Mouse (Mus musculus): ENCODE data around the gene Ptprk. TPM values are rescaled to one million over a fixed set of nuclear protein-coding genes. Genes with fewer than 3 reads are reported as not detected.

The Ptprk gene
- polyA plus RNA-seq, 1 experiment from 2014 or later = 29.6 TPM

- no peaks in the 10 kb centered on the region for H3K9me3 ChIP-seq (ENCODE audit: control insufficient read depth, low read length)
- H3K27me3 ChIP-seq (ENCODE audit: control insufficient read depth, insufficient read depth, low read length) = no peaks in the 10 kb centered on the region
- 71% methylated on average over 3 of the region's 4 CpGs for WGBS
- no peaks in the 10 kb centered on the region for H3K4me1 ChIP-seq (replicated peaks; ENCODE audit: control insufficient read depth, insufficient read depth, low read length)
- ATAC-seq (ENCODE audit: low FRiP score) = no peak
- H3K9ac ChIP-seq (ENCODE audit: low read depth, low read length) = no peak overlapping the region
- no peak overlapping the region for H3K4me2 ChIP-seq (replicated peaks; ENCODE audit: low read depth, low read length)
- H3K4me3 ChIP-seq (ENCODE audit: low read depth, low read length) = no peak overlapping the region
- no peak for DNase-seq (ENCODE audit: low spot score)
- H3K27ac ChIP-seq (ENCODE audit: low read depth, low read length) = no peak overlapping the region
- no peaks in the 10 kb centered on the region for H3K36me3 ChIP-seq (ENCODE audit: control insufficient read depth, insufficient read depth, low read length)
Measured at GRCm38 (mm10) chr10:28593566-28594292, 519.1 kb downstream of the Ptprk start.

GRCm38 (mm10) chr10:28596897-28597296 is 522.3 kb downstream of the Ptprk start:
- ATAC-seq (ENCODE audit: low FRiP score) = no peak

GRCm38 (mm10) chr10:28609136-28609535 is 534.5 kb downstream of the Ptprk start:
- Histone ChIP-seq H3K27me3 (ENCODE audit: control insufficient read depth, insufficient read depth, low read length) (no peaks in the 10 kb centered on the region), H3K36me3 (ENCODE audit: control insufficient read depth, insufficient read depth, low read length) (no peaks in the 10 kb centered on the region), H3K4me2 (replicated peaks; ENCODE audit: low read depth, low read length) (no peak overlapping the region), H3K4me3 (ENCODE audit: low read depth, low read length) (no peak overlapping the region), H3K9me3 (ENCODE audit: control insufficient read depth, low read length) (no peaks in the 10 kb centered on the region), H3K27ac (ENCODE audit: low read depth, low read length) (no peak overlapping the region), H3K9ac (ENCODE audit: low read depth, low read length) (no peak overlapping the region), H3K4me1 (replicated peaks; ENCODE audit: control insufficient read depth, insufficient read depth, low read length) (no peaks in the 10 kb centered on the region)
- 86% methylated on average over 3 of the region's 3 CpGs for WGBS
- DNase-seq (ENCODE audit: low spot score) = no peak
- ATAC-seq (ENCODE audit: low FRiP score) = no peak

More at GRCm38 (mm10) chr10:28596897-28597296, 522.3 kb downstream of the Ptprk start:
- H3K27me3 ChIP-seq (ENCODE audit: control insufficient read depth, insufficient read depth, low read length) = no peaks in the 10 kb centered on the region
- H3K4me1 ChIP-seq (replicated peaks; ENCODE audit: control insufficient read depth, insufficient read depth, low read length) = no peaks in the 10 kb centered on the region
- H3K36me3 ChIP-seq (ENCODE audit: control insufficient read depth, insufficient read depth, low read length) = no peaks in the 10 kb centered on the region
- no peak for DNase-seq (ENCODE audit: low spot score)
- 97% methylated on average over 3 of the region's 3 CpGs for WGBS
- H3K4me2 ChIP-seq (replicated peaks; ENCODE audit: low read depth, low read length) = no peak overlapping the region
- no peak overlapping the region for H3K9ac ChIP-seq (ENCODE audit: low read depth, low read length)
- H3K27ac ChIP-seq (ENCODE audit: low read depth, low read length) = no peak overlapping the region
- H3K4me3 ChIP-seq (ENCODE audit: low read depth, low read length) = no peak overlapping the region
- no peaks in the 10 kb centered on the region for H3K9me3 ChIP-seq (ENCODE audit: control insufficient read depth, low read length)

GRCm38 (mm10) chr10:28614396-28614795 is 539.8 kb downstream of the Ptprk start:
- H3K27ac ChIP-seq (ENCODE audit: low read depth, low read length) = no peak overlapping the region
- 92% methylated on average over 2 of the region's 2 CpGs for WGBS
- H3K36me3 ChIP-seq (ENCODE audit: control insufficient read depth, insufficient read depth, low read length) = no peaks in the 10 kb centered on the region
- no peak overlapping the region for H3K9ac ChIP-seq (ENCODE audit: low read depth, low read length)
- H3K4me1 ChIP-seq (replicated peaks; ENCODE audit: control insufficient read depth, insufficient read depth, low read length) = no peaks in the 10 kb centered on the region
- H3K27me3 ChIP-seq (ENCODE audit: control insufficient read depth, insufficient read depth, low read length) = no peaks in the 10 kb centered on the region
- H3K4me3 ChIP-seq (ENCODE audit: low read depth, low read length) = no peak overlapping the region
- no peak overlapping the region for H3K4me2 ChIP-seq (replicated peaks; ENCODE audit: low read depth, low read length)
- H3K9me3 ChIP-seq (ENCODE audit: control insufficient read depth, low read length) = no peaks in the 10 kb centered on the region
- ATAC-seq (ENCODE audit: low FRiP score) = no peak
- DNase-seq (ENCODE audit: low spot score) = no peak

DNA sequence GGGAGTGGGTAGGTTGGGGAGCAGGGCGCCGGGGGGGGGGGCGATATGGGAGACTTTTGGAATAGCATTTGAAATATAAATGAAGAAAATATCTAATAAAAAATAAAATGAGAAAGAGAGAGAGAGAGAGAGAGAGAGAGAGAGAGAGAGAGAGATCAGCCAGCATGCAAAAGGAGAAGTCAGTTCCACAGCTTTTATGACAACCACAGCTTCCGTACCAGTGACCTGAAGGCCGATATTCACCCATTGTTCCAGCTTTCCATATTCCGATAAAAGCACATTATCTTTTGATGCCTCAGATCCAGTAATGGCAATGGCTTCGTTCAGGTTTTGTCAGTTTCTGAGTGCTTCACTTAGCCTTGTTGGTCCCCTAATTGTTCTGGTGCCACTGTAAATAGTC is 542.6 kb downstream of the Ptprk start:
- no peaks in the 10 kb centered on the region for H3K36me3 ChIP-seq (ENCODE audit: control insufficient read depth, insufficient read depth, low read length)
- H3K4me2 ChIP-seq (replicated peaks; ENCODE audit: low read depth, low read length) = no peak overlapping the region
- H3K27ac ChIP-seq (ENCODE audit: low read depth, low read length) = no peak overlapping the region
- WGBS = 98% methylated on average over 7 of the region's 7 CpGs
- no peaks in the 10 kb centered on the region for H3K27me3 ChIP-seq (ENCODE audit: control insufficient read depth, insufficient read depth, low read length)
- DNase-seq (ENCODE audit: low spot score) (no peak), ATAC-seq (ENCODE audit: low FRiP score) (no peak)
- no peaks in the 10 kb centered on the region for H3K9me3 ChIP-seq (ENCODE audit: control insufficient read depth, low read length)
- no peaks in the 10 kb centered on the region for H3K4me1 ChIP-seq (replicated peaks; ENCODE audit: control insufficient read depth, insufficient read depth, low read length)
- no peak overlapping the region for H3K9ac ChIP-seq (ENCODE audit: low read depth, low read length)
- H3K4me3 ChIP-seq (ENCODE audit: low read depth, low read length) = no peak overlapping the region

GRCm38 (mm10) chr10:28618002-28618401 is 543.4 kb downstream of the Ptprk start:
- Histone ChIP-seq H3K9ac (ENCODE audit: low read depth, low read length) (no peak overlapping the region), H3K36me3 (ENCODE audit: control insufficient read depth, insufficient read depth, low read length) (no peaks in the 10 kb centered on the region), H3K4me3 (ENCODE audit: low read depth, low read length) (no peak overlapping the region), H3K9me3 (ENCODE audit: control insufficient read depth, low read length) (no peaks in the 10 kb centered on the region), H3K27ac (ENCODE audit: low read depth, low read length) (no peak overlapping the region), H3K4me1 (replicated peaks; ENCODE audit: control insufficient read depth, insufficient read depth, low read length) (no peaks in the 10 kb centered on the region), H3K27me3 (ENCODE audit: control insufficient read depth, insufficient read depth, low read length) (no peaks in the 10 kb centered on the region), H3K4me2 (replicated peaks; ENCODE audit: low read depth, low read length) (no peak overlapping the region)
- ATAC-seq (ENCODE audit: low FRiP score) = no peak
- no peak for DNase-seq (ENCODE audit: low spot score)
- 77% methylated on average over 2 of the region's 2 CpGs for WGBS

DNA sequence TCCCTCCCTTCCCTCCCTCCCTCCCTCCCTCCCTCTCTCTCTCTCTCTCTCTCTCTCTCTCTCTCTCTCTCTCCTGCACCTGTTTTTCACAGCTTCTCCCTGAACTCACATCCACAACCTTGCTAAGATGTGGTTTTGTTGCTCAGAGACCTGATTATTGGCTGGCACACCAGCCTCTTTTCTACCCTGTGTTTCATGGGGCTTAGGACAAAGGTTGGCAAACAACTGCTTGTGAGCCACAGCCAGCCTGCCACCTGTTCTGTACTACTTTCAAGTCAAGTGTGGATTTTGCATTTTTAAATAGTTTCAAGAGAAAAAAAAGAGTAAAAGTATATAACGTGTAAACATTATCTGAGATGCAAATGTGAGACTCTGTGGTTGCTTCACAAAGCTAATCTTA is 544.8 kb downstream of the Ptprk start:
- H3K36me3 ChIP-seq (ENCODE audit: control insufficient read depth, insufficient read depth, low read length) = no peaks in the 10 kb centered on the region
- no peaks in the 10 kb centered on the region for H3K27me3 ChIP-seq (ENCODE audit: control insufficient read depth, insufficient read depth, low read length)
- H3K4me1 ChIP-seq (replicated peaks; ENCODE audit: control insufficient read depth, insufficient read depth, low read length) = no peaks in the 10 kb centered on the region
- no peak for ATAC-seq (ENCODE audit: low FRiP score)
- H3K4me3 ChIP-seq (ENCODE audit: low read depth, low read length) = no peak overlapping the region
- no peak for DNase-seq (ENCODE audit: low spot score)
- no peak overlapping the region for H3K4me2 ChIP-seq (replicated peaks; ENCODE audit: low read depth, low read length)
- no peaks in the 10 kb centered on the region for H3K9me3 ChIP-seq (ENCODE audit: control insufficient read depth, low read length)
- no peak overlapping the region for H3K9ac ChIP-seq (ENCODE audit: low read depth, low read length)
- no peak overlapping the region for H3K27ac ChIP-seq (ENCODE audit: low read depth, low read length)
- WGBS = 84% methylated on average over 1 of the region's 1 CpGs

DNA sequence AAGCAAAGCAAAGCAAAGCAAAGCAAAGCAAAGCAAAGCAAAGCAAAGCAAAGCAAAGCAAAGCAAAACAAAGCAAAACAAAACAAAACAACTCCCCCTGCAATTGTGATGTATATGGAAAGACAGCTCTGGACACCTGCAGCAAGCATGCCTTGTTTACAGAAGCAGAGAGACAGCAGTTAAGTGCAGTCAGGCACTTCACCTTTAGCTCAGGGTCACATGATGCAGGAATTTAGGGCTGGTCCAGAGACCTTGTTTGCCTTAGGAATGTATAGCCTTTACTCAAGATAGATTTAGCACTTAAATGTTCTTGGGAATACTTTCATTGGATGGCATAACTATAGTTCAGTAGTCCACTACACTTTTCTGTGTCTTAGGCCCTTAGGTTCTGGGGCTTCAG is 561.5 kb downstream of the Ptprk start:
- ATAC-seq (ENCODE audit: low FRiP score) (no peak), DNase-seq (ENCODE audit: low spot score) (no peak)
- Histone ChIP-seq H3K9ac (ENCODE audit: low read depth, low read length) (no peak overlapping the region), H3K36me3 (ENCODE audit: control insufficient read depth, insufficient read depth, low read length) (no peaks in the 10 kb centered on the region), H3K9me3 (ENCODE audit: control insufficient read depth, low read length) (no peaks in the 10 kb centered on the region), H3K27me3 (ENCODE audit: control insufficient read depth, insufficient read depth, low read length) (no peaks in the 10 kb centered on the region), H3K27ac (ENCODE audit: low read depth, low read length) (no peak overlapping the region), H3K4me2 (replicated peaks; ENCODE audit: low read depth, low read length) (no peak overlapping the region), H3K4me1 (replicated peaks; ENCODE audit: control insufficient read depth, insufficient read depth, low read length) (no peaks in the 10 kb centered on the region), H3K4me3 (ENCODE audit: low read depth, low read length) (no peak overlapping the region)

DNA sequence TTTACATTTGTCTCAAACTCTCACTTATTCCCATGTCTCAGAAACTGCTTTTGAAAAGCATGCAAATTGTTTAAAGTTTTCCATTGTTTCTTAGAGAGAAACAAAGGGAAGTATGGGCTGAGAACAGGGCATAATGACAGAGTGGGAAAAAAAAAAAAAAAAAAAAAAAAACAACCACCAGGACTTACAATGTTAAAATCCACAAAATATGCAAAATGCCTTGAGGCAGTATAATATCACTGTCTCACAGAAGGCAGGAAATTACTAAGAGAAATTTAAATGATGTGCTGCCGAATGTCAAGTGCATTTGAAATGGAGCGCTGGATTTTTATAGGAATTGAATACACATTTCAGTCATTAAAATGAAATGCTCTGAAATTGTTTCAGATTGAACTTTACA is 567.3 kb downstream of the Ptprk start:
- H3K4me3 ChIP-seq (ENCODE audit: low read depth, low read length) = no peak overlapping the region
- 94% methylated on average over 2 of the region's 2 CpGs for WGBS
- ATAC-seq (ENCODE audit: low FRiP score) (no peak), DNase-seq (ENCODE audit: low spot score) (no peak)
- H3K36me3 ChIP-seq (ENCODE audit: control insufficient read depth, insufficient read depth, low read length) = no peaks in the 10 kb centered on the region
- no peak overlapping the region for H3K4me2 ChIP-seq (replicated peaks; ENCODE audit: low read depth, low read length)
- H3K4me1 ChIP-seq (replicated peaks; ENCODE audit: control insufficient read depth, insufficient read depth, low read length) = no peaks in the 10 kb centered on the region
- no peaks in the 10 kb centered on the region for H3K9me3 ChIP-seq (ENCODE audit: control insufficient read depth, low read length)
- no peak overlapping the region for H3K27ac ChIP-seq (ENCODE audit: low read depth, low read length)
- H3K9ac ChIP-seq (ENCODE audit: low read depth, low read length) = no peak overlapping the region
- no peaks in the 10 kb centered on the region for H3K27me3 ChIP-seq (ENCODE audit: control insufficient read depth, insufficient read depth, low read length)

Data from hindbrain, embryonic 11.5 days (tissue).